In genomic region chr9:117373164-117373741, GRCm38 (mm10) we compare ENCODE assay signal across 8 mouse cellular contexts.
DNase-seq lines count a peak whose midpoint lies in the region; ATAC-seq and TF ChIP-seq lines count a peak whose summit lies in the region.

No protein-coding gene starts in this region.

- no peak; the same call in 1 of the 2 replicates for ATAC-seq in kidney, postnatal 0 days (replicated peaks; ENCODE audit: low FRiP score, low read depth)

- H3K27ac ChIP-seq in kidney, postnatal 0 days = no peak overlapping the region
- no peak overlapping the region for H3K27ac ChIP-seq in layer of hippocampus, adult 2 months
- H3K27ac ChIP-seq in hindbrain, embryonic 10.5 days = no peak overlapping the region

- DNase-seq in spleen, postnatal 36 days (ENCODE audit: low spot score in 2 of 2) = peak; percentile 22
- no peak for DNase-seq in spleen, adult 12 weeks (ENCODE audit: low spot score)
- peak; percentile 65 to 79 for DNase-seq in heart, adult 18-20 months
- peak; percentile 80 for DNase-seq in kidney, postnatal 0 days (ENCODE audit: low spot score)
- peak; percentile 62 to 80 for DNase-seq in natural killer cell, adult 2 months (ENCODE audit: low spot score in 2 of 2)
- DNase-seq in layer of hippocampus, adult 2 months (ENCODE audit: low spot score in 2 of 2) = no peak
- no peak for DNase-seq in testis, postnatal 14 days (ENCODE audit: low spot score)
- no peak for DNase-seq in hindbrain, embryonic 10.5 days (ENCODE audit: low spot score)

- H3K4me1 ChIP-seq in kidney, postnatal 0 days (replicated peaks; ENCODE audit: insufficient read depth, low read length) = peaks cover 3% of the 10 kb centered on the region
- H3K4me1 ChIP-seq in hindbrain, embryonic 10.5 days (replicated peaks) = 0 out of 2 replicates have a peak, but pooled peaks cover 5% of the 10 kb centered on the region

- no peaks in the 10 kb centered on the region for H3K36me3 ChIP-seq in kidney, postnatal 0 days (ENCODE audit: insufficient read depth, low read length)
- no peaks in the 10 kb centered on the region for H3K36me3 ChIP-seq in hindbrain, embryonic 10.5 days

- no peak for TF ChIP-seq CTCF in kidney, postnatal 0 days (IDR thresholded peaks at IDR 0.05; ENCODE audit: low read depth)
- no peak for TF ChIP-seq CTCF in layer of hippocampus, adult 2 months (conservative IDR thresholded peaks at IDR 0.05)

- H3K9me3 ChIP-seq in kidney, postnatal 0 days (replicated peaks; ENCODE audit: low read length) = no peaks in the 10 kb centered on the region
- H3K9me3 ChIP-seq in hindbrain, embryonic 10.5 days = no peaks in the 10 kb centered on the region

- no peak overlapping the region for H3K4me2 ChIP-seq in kidney, postnatal 0 days (ENCODE audit: low read length)

- WGBS in kidney, postnatal 0 days = 17% methylated on average over 7 of the region's 7 CpGs
- 62% methylated on average over 7 of the region's 7 CpGs for WGBS in hindbrain, embryonic 10.5 days

- no peaks in the 10 kb centered on the region for H3K27me3 ChIP-seq in kidney, postnatal 0 days (ENCODE audit: insufficient read depth, low read length)
- H3K27me3 ChIP-seq in hindbrain, embryonic 10.5 days (ENCODE audit: insufficient read depth, poor library complexity, severe bottlenecking) = no peaks in the 10 kb centered on the region

- H3K4me3 ChIP-seq in kidney, postnatal 0 days (replicated peaks; ENCODE audit: low read depth, low read length) = no peak overlapping the region
- H3K4me3 ChIP-seq in layer of hippocampus, adult 2 months = no peak overlapping the region
- H3K4me3 ChIP-seq in hindbrain, embryonic 10.5 days = no peak overlapping the region

- H3K9ac ChIP-seq in kidney, postnatal 0 days (ENCODE audit: low read depth, low read length) = no peak overlapping the region

Comparison
In these comparisons a context has a peak if more than half of its experiments do, and no peak if none do; other contexts are left out.
1. DNase-seq: peak in spleen, postnatal 36 days (2 of 2), heart, adult 18-20 months (2 of 2), kidney, postnatal 0 days (single experiment) and natural killer cell, adult 2 months (2 of 2); none in spleen, adult 12 weeks (single experiment), layer of hippocampus, adult 2 months (0 of 2), testis, postnatal 14 days (single experiment) and hindbrain, embryonic 10.5 days (single experiment).